Mouse (Mus musculus) midbrain, embryonic 12.5 days (tissue): ENCODE data around the gene Ubash3a. TPM values are rescaled to one million over a fixed set of nuclear protein-coding genes. Genes with fewer than 3 reads are reported as not detected.

Source experiments
- ATAC-seq: fragments of 200-750 bp; cut with Nextera tagmentation; 2 replicates; pipeline ENCODE4 v1.8.0; 2017; ENCODE audit warnings: low read depth, moderate TSS enrichment, moderate library complexity; ENCODE audit not compliant: low FRiP score
- H3K27ac ChIP-seq: fragments of 300-500 bp; sonication (generic); replicated peaks from 2 replicates; pipeline ENCODE4 v1.5.1; 2016; ENCODE audit warnings: mild to moderate bottlenecking
- H3K27me3 ChIP-seq: fragments of 300-500 bp; sonication (generic); 2 replicates; pipeline ENCODE4 v1.6.1; 2016; ENCODE audit warnings: mild to moderate bottlenecking
- H3K36me3 ChIP-seq: fragments of 300-500 bp; sonication (generic); 2 replicates; pipeline ENCODE4 v1.6.1; 2016
- H3K4me1 ChIP-seq: fragments of 300-500 bp; sonication (generic); 2 replicates; pipeline ENCODE4 v1.6.1; 2016
- H3K4me2 ChIP-seq: fragments of 300-500 bp; sonication (generic); replicated peaks from 2 replicates; pipeline ENCODE4 v1.6.1; 2016; ENCODE audit warnings: mild to moderate bottlenecking, moderate library complexity
- H3K4me3 ChIP-seq: fragments of 300-500 bp; sonication (generic); 2 replicates; pipeline ENCODE4 v1.5.1; 2016; ENCODE audit warnings: mild to moderate bottlenecking
- H3K9ac ChIP-seq: fragments of 300-500 bp; sonication (generic); replicated peaks from 2 replicates; pipeline ENCODE4 v1.6.1; 2016; ENCODE audit warnings: mild to moderate bottlenecking, moderate library complexity
- H3K9me3 ChIP-seq: fragments of 300-500 bp; sonication (generic); 2 replicates; pipeline ENCODE4 v1.6.1; 2016; ENCODE audit warnings: mild to moderate bottlenecking
- WGBS: fragments of 180-500 bp; shearing (Covaris S2); methylation state at CpG from one replicate; pipeline ENCODE4 v1.1.7; 2016; 5-methylcytosine and 5-hydroxymethylcytosine counted together
- polyA plus RNA-seq: library from polyadenylated mRNA; unstranded; fragments of >200 nt; fragmentation: Nextera tagmentation; extraction: Ambion mirVana; gene quantifications from 2 replicates; pipeline ENCODE4 v1.2.1, GENCODE M21; 2016

Gene Ubash3a
- polyA plus RNA-seq, 1 experiment from 2014 or later: 0.09 TPM

DNA sequence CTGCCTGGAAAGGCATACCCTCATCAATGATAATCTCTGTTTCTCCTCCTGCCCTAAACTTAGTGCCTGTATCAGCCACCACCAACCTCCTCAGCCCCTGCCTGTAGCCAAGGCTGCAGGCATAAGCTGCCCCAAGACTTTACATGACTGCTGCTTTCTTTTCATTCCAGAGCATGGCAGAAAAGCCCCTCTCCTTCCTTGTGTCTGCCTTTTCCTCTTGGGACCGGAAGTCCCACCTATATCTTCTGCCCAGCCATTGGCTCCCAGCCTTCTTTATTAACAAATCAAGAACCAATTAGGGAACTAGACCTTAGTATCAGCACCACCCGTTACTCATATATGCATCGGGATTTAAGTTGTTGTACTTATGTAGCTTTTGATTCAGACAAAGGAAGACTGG is 79.5 kb downstream of the Ubash3a start:
- H3K9me3 ChIP-seq: no peaks in the 10 kb centered on the region
- ATAC-seq: no peak
- H3K4me3 ChIP-seq: no peak overlapping the region
- H3K4me1 ChIP-seq: peaks cover 7% of the 10 kb centered on the region
- H3K4me2 ChIP-seq: no peak overlapping the region
- 86% methylated on average over 3 of the region's 3 CpGs for WGBS
- H3K36me3 ChIP-seq: no peaks in the 10 kb centered on the region
- H3K27me3 ChIP-seq: peaks cover 7% of the 10 kb centered on the region; the same call in 1 of the 2 replicates
- no peak overlapping the region for H3K27ac ChIP-seq
- no peak overlapping the region for H3K9ac ChIP-seq

DNA sequence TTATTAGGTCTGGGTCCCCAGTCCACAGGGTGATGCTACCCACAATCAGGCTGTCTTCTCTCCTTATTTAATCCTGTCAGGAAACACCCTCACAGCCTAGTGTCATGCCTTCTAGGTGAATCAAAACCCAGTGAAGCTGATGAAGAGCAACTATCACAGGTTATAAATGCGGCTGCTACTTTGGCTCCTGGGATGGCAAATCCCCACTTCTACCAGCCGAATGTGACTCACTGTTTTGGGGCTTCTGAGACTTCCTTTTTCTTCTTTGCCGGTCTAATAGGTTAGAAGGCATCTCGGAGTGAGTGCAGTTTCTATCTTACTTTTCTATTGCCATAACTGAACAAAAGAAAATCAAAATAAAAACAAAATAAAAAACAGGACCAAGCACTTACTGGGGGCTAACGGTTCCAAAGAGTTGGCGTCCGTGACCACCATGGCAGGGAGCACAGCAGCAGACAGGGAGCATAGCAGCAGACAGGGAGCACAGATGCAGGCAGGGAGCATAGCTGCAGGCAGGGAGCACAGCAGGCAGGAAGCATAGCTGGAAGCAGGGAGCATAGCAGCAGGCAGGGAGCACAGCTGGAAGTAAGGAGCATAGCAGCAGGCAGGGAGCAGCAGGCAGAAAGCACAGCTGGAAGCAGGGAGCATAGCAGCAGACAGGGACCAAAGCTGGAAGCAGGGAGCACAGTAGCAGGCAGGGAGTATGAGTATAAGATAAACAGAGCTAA is 81.5 kb downstream of the Ubash3a start:
- 58% methylated on average over 7 of the region's 7 CpGs for WGBS
- H3K9ac ChIP-seq: no peak overlapping the region
- no peaks in the 10 kb centered on the region for H3K4me1 ChIP-seq

DNA sequence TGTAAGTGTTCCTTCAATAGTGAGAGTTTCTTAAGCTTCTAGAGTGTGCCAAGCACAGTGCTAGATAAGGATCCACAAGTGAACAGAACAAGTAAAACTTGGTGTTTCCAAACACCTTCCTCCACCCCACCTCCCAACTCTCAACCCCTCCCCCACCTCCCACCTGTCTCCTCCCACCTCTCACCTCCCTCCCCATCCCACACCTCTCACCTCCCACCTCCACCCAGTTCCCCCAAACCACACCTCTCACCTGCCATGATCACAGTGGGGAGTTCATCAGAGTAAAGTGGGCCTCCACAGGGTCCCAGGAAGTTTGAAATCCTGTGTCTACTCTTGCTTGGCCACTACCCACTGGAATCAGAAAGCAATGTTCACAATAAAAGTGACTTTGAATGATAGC is 82.6 kb downstream of the Ubash3a start:
- Histone ChIP-seq H3K9me3 (no peaks in the 10 kb centered on the region), H3K4me3 (no peak overlapping the region), H3K27ac (no peak overlapping the region), H3K27me3 (peaks cover 13% of the 10 kb centered on the region), H3K4me1 (peaks cover 2% of the 10 kb centered on the region; the same call in 1 of the 2 replicates), H3K4me2 (no peak overlapping the region), H3K9ac (no peak overlapping the region), H3K36me3 (no peaks in the 10 kb centered on the region)
- ATAC-seq: no peak

More for the DNA sequence above, 81.5 kb downstream of the Ubash3a start:
- ATAC-seq: no peak
- H3K27ac ChIP-seq: no peak overlapping the region
- H3K4me2 ChIP-seq: no peak overlapping the region
- no peaks in the 10 kb centered on the region for H3K9me3 ChIP-seq
- peaks cover 5% of the 10 kb centered on the region; the same call in 1 of the 2 replicates for H3K27me3 ChIP-seq
- H3K36me3 ChIP-seq: no peaks in the 10 kb centered on the region
- no peak overlapping the region for H3K4me3 ChIP-seq

DNA sequence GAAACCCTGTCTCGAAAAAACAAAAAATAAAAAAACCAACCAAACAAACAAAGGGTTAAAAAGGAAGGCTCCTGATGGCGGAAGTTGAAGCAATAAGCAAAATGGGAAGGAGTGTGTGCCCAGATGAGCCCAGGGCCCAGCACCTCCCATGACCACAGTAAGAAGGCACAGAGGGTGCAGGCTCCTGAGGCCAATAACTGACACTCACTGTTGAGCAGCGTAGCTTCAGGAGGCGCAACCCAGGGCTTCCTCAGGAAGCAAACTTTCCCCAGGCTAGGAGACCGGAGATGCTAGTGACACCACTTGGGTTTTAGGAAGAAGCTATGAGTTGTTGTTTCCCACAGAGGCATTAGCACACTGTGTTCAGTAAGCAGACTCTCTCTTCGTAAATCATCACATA is 83.2 kb downstream of the Ubash3a start:
- peaks cover 19% of the 10 kb centered on the region for H3K27me3 ChIP-seq
- no peak overlapping the region for H3K27ac ChIP-seq
- no peak overlapping the region for H3K4me2 ChIP-seq
- H3K9ac ChIP-seq: no peak overlapping the region
- 79% methylated on average over 6 of the region's 6 CpGs for WGBS
- H3K4me1 ChIP-seq: peaks cover 8% of the 10 kb centered on the region; the same call in 1 of the 2 replicates
- H3K9me3 ChIP-seq: no peaks in the 10 kb centered on the region
- ATAC-seq: no peak
- no peaks in the 10 kb centered on the region for H3K36me3 ChIP-seq
- H3K4me3 ChIP-seq: no peak overlapping the region

DNA sequence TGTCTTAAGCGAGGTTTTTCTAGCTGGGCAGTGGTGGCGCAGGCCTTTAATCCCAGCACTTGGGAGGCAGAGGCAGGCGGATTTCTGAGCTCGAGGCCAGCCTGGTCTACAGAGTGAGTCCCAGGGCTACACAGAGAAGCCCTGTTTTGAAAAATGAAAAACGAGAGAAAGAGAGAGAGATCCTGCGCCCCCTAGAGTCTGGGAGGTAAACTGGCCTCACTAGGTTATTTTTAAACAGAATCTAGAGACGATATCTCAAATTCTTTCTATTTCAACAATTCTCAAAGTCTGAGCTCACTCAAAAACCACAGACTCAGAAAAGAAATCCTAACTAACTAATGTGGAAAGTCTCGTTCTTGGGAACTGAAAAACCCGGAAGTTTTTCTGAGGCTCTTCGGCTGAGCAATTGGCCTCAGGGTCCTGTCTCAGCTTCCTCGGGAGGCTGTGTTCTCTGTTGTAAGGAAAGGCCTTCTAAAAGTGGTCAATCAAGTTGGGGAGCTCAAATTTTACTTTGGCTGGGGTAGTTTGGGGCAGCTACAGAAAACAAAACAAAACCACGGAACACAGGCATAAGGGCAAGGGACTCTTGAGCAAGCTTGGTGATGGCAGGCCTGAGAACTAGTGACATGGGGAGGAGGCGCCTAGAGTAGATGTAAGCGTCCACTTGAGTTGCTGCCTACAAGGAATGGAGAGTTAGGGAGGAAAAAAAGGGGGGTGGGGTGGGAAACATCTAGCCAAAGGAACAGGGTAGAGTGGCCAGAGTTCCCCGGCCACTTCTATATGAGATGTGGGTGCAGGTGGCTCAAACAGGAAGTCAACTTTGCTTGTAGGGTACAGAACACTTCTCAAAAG is 86.9 kb downstream of the Ubash3a start:
- H3K9me3 ChIP-seq: no peaks in the 10 kb centered on the region
- no peak overlapping the region for H3K27ac ChIP-seq
- H3K4me2 ChIP-seq: no peak overlapping the region
- WGBS: 86% methylated on average over 15 of the region's 15 CpGs
- H3K27me3 ChIP-seq: peaks cover 46% of the 10 kb centered on the region
- no peaks in the 10 kb centered on the region for H3K36me3 ChIP-seq
- H3K4me3 ChIP-seq: no peak overlapping the region
- H3K4me1 ChIP-seq: peaks cover 21% of the 10 kb centered on the region
- no peak overlapping the region for H3K9ac ChIP-seq
- no peak for ATAC-seq

DNA sequence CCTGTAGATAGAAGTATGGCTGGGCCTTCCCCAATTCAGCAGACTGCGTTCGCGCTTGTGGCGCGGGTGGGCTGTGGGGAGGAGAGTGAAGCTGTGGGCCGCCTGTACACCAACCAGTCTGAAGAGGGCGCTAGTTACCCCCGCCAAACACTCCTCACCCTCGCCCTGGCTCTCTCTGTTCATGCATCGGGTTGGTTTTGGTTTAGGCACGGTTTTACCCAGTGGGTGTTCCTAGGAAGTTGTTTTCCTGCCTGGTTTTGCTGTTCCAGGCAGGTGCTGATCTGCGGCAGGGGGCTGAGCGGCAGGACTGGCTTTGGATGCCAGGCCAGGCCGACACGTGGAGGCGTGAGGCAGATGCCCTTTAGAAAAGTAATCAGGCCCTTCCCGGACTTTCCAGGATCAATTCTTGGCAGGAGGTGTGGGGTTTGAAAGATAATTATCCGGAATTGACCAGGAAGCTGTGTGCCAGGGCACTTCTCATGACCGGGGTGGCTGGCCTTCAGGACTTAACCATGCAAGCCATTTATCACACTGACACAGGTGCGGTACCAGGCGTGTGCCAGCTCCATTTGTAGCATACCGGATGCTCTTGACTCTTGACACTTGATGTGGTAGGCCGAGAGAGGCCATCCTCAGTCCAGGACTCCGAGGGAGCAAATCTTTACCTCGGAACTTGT is 87.7 kb downstream of the Ubash3a start:
- WGBS: 23% methylated on average over 25 of the region's 25 CpGs
- peaks cover 46% of the 10 kb centered on the region for H3K27me3 ChIP-seq
- H3K9ac ChIP-seq: peak overlapping the region; percentile 77
- H3K4me2 ChIP-seq: peak overlapping the region; percentile 87
- no peaks in the 10 kb centered on the region for H3K36me3 ChIP-seq
- peak; percentile 17; the same call in 1 of the 2 replicates for ATAC-seq
- H3K4me1 ChIP-seq: peaks cover 21% of the 10 kb centered on the region
- H3K27ac ChIP-seq: peak overlapping the region; percentile 73; the same call in 1 of the 2 replicates
- H3K4me3 ChIP-seq: peak overlapping the region; percentile 61
- H3K9me3 ChIP-seq: no peaks in the 10 kb centered on the region

DNA sequence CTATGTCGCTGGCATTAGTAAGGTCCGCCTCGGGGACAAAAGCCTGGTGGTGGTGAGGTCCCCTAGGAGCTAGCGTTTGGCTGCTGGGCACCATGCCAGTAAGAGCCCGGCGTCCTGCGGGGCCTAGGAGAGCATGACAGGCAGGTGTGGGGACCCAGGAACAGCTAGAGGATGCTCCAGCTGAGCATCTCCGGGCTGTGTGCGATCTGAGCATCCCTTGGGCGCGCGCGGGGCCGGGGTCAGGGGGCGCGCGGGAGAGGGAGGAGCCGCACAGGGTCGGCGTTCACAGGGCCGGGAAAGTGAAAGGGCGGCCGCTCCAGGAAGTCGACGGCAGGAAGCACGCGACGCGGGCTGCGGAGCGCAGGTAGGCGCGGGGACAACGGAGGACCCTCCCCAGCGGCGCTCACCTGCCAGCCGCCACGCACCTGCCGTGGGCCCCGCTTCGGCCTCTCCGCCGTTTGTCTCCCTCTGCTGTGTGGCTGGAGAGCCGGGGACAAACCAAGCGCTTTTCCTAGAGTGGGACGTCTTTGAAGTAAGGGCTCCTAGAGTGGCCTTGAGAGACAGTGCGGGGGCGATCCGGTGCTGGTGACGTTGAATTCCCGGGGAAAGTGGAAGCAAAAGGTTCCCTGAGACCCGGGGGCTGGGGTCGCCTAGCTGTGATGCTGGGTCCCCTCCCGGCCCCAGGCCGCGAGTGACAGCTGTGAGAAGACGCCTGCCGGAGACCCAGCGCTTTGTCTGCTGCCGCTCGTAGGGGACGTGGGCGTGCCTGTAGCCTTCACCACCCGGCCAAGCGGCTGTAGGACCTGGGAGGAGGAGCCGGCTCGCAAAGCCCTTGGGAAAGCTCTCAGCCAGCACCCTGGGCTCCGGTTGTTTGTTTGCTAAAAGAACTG is 88.5 kb downstream of the Ubash3a start:
- H3K9me3 ChIP-seq: no peaks in the 10 kb centered on the region
- peak overlapping the region; percentile 77 for H3K9ac ChIP-seq
- peaks cover 46% of the 10 kb centered on the region for H3K27me3 ChIP-seq
- WGBS: under 1% methylated on average over 64 of the region's 68 CpGs
- peak overlapping the region; percentile 61 for H3K4me3 ChIP-seq
- ATAC-seq: peak; percentile 83
- H3K27ac ChIP-seq: peak overlapping the region; percentile 73
- H3K36me3 ChIP-seq: no peaks in the 10 kb centered on the region
- H3K4me1 ChIP-seq: peaks cover 21% of the 10 kb centered on the region
- peak overlapping the region; percentile 87 for H3K4me2 ChIP-seq

Other genes starting within 250 kb of the Ubash3a start
- gene Abcg1, start 150.2 kb upstream of the Ubash3a start, polyA plus RNA-seq: 14.0 and 15.3 TPM in 2 replicates
- 1.1 and 1.4 TPM in 2 replicates for gene Tff3, start 78.2 kb upstream of the Ubash3a start, polyA plus RNA-seq
- gene Tff2, start 63.6 kb upstream of the Ubash3a start, polyA plus RNA-seq: not detected in 2 replicates
- not detected in 2 replicates for gene Tff1, start 42.6 kb upstream of the Ubash3a start, polyA plus RNA-seq
- gene Tmprss3, start 8.9 kb upstream of the Ubash3a start, polyA plus RNA-seq: not detected in 2 replicates
- 0.99 and 1.3 TPM in 2 replicates for gene Rsph1, start 69.5 kb downstream of the Ubash3a start, polyA plus RNA-seq
- gene Slc37a1, start 78.9 kb downstream of the Ubash3a start, polyA plus RNA-seq: 9.3 and 10.2 TPM in 2 replicates
- gene Pde9a, start 178.3 kb downstream of the Ubash3a start, polyA plus RNA-seq: 30.3 and 32.4 TPM in 2 replicates